Comparison of ENCODE assay signal across 29 mouse cellular contexts in the genomic region with DNA sequence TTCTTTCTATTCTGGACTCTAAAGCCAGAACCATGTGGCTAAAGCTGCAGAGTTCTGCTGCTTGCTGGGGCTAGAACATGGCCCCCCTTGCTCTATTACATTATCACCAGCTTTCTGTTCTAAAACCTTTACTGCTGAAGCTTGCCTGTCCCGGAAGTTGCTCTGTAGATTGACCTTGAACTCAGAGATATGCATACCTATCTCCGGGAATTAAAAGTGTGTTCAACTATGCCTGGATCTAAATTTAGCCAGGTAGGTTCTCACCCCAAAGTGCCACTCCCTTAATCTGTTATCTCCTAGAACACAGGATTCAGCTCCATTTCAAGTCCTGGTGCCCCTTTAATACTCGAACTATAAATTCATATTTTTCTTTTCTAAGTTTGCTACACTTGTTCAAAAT. TPM values are rescaled to one million over a fixed set of nuclear protein-coding genes. Genes with fewer than 3 reads are reported as not detected.
DNase-seq lines count a peak whose midpoint lies in the region; ATAC-seq and TF ChIP-seq lines count a peak whose summit lies in the region.
"Had no signal": no experiment of that assay in that cellular context is flagged by ENCODE, and none has a peak within 500 bp of the region (broad histone marks: within the 10 kb centered on the region; RNA-seq: fewer than 3 reads in every experiment).

No protein-coding gene starts in this region.

- DNase-seq in heart, adult 8-10 months (ENCODE audit: low spot score) = no peak
- no peak for DNase-seq in heart, adult 11 months
- DNase-seq in R1 (ENCODE audit: low read depth, low spot score) (peak; percentile 87), adipocyte (ENCODE audit: low spot score) (no peak)
- no peak for DNase-seq in cerebellum, adult 9-11 months
- DNase-seq: adrenal gland, postnatal 14 days; cerebellum, adult 11 months; cerebellum, adult 9-10 months; embryo, embryonic 11 days; gastrocnemius, postnatal 25 days; heart, adult 18-20 months; kidney, adult 8-10 months; layer of hippocampus, postnatal 36 days; left cerebral cortex, postnatal 4 days; lung, embryonic 14.5 days; retina, postnatal 1 day; right cerebral cortex, postnatal 14 days had no signal

- 43% methylated on average over 3 of the region's 3 CpGs for WGBS in heart, embryonic 11.5 days (ENCODE audit: insufficient replicate concordance)
- 38% methylated on average over 3 of the region's 3 CpGs for WGBS in heart, embryonic 16.5 days

- H3K9me3 ChIP-seq in heart, embryonic 11.5 days (replicated peaks; ENCODE audit: control insufficient read depth, low read length) = no peaks in the 10 kb centered on the region
- H3K9me3 ChIP-seq in heart, embryonic 16.5 days (replicated peaks; ENCODE audit: control insufficient read depth, low read length) = no peaks in the 10 kb centered on the region
- H3K9me3 ChIP-seq in E14TG2a.4 (ENCODE audit: low read length) = no peaks in the 10 kb centered on the region
- H3K9me3 ChIP-seq: embryonic facial prominence, embryonic 12.5 days; hindbrain, embryonic 12.5 days; midbrain, embryonic 10.5 days; midbrain, embryonic 15.5 days; neural tube, embryonic 15.5 days had no signal

- peaks cover 9% of the 10 kb centered on the region for H3K4me1 ChIP-seq in heart, embryonic 11.5 days (ENCODE audit: control insufficient read depth, insufficient read depth, low read length)
- peaks cover 8% of the 10 kb centered on the region for H3K4me1 ChIP-seq in heart, embryonic 16.5 days (ENCODE audit: control insufficient read depth, insufficient read depth, low read length)
- peaks cover 85% of the 10 kb centered on the region for H3K4me1 ChIP-seq in E14TG2a.4 (replicated peaks; ENCODE audit: low read depth, low read length)
- H3K4me1 ChIP-seq: embryonic facial prominence, embryonic 12.5 days; hindbrain, embryonic 12.5 days; midbrain, embryonic 10.5 days; midbrain, embryonic 15.5 days; neural tube, embryonic 15.5 days had no signal

- no peak for ATAC-seq in heart, embryonic 11.5 days (replicated peaks; ENCODE audit: insufficient number of reproducible peaks, low FRiP score, low TSS enrichment)
- no peak for ATAC-seq in heart, embryonic 16.5 days (replicated peaks; ENCODE audit: extremely low read depth, insufficient read depth, low FRiP score)
- ATAC-seq: forebrain, embryonic 14.5 days; hindbrain, postnatal 0 days; intestine, embryonic 16.5 days; midbrain, embryonic 15.5 days had no signal

- H3K36me3 ChIP-seq in heart, embryonic 11.5 days (ENCODE audit: control insufficient read depth, insufficient read depth, low read length) = peaks cover 6% of the 10 kb centered on the region; the same call in 1 of the 2 replicates
- H3K36me3 ChIP-seq in heart, embryonic 16.5 days (ENCODE audit: control insufficient read depth, insufficient read depth) = peaks cover 23% of the 10 kb centered on the region
- peaks cover 62% of the 10 kb centered on the region for H3K36me3 ChIP-seq in E14TG2a.4 (ENCODE audit: insufficient read depth, low read length)

- no peaks in the 10 kb centered on the region for H3K27me3 ChIP-seq in heart, embryonic 11.5 days (ENCODE audit: control insufficient read depth, insufficient read depth, low read length)
- H3K27me3 ChIP-seq in heart, embryonic 16.5 days (ENCODE audit: control insufficient read depth, insufficient read depth, low read length) = no peaks in the 10 kb centered on the region
- no peaks in the 10 kb centered on the region for H3K27me3 ChIP-seq in E14TG2a.4 (ENCODE audit: insufficient read depth, low read length)
- H3K27me3 ChIP-seq: embryonic facial prominence, embryonic 12.5 days; hindbrain, embryonic 12.5 days; midbrain, embryonic 15.5 days; neural tube, embryonic 15.5 days had no signal

- H3K4me3 ChIP-seq in heart, embryonic 11.5 days (ENCODE audit: low read depth, low read length) = no peak overlapping the region
- no peak overlapping the region for H3K4me3 ChIP-seq in heart, embryonic 16.5 days (ENCODE audit: low read length)
- peak overlapping the region; percentile 45 for H3K4me3 ChIP-seq in E14TG2a.4 (replicated peaks; ENCODE audit: low read length)
- H3K4me3 ChIP-seq: embryonic facial prominence, embryonic 12.5 days; hindbrain, embryonic 12.5 days; midbrain, embryonic 10.5 days; midbrain, embryonic 15.5 days; neural tube, embryonic 15.5 days had no signal

- peak overlapping the region; percentile 27; the same call in 1 of the 2 replicates for H3K4me2 ChIP-seq in heart, embryonic 11.5 days
- H3K4me2 ChIP-seq in heart, embryonic 16.5 days (ENCODE audit: low read depth, low read length) = peak overlapping the region; percentile 42
- H3K4me2 ChIP-seq: embryonic facial prominence, embryonic 12.5 days; hindbrain, embryonic 12.5 days; lung, embryonic 14.5 days; midbrain, embryonic 15.5 days; neural tube, embryonic 15.5 days had no signal

- TF ChIP-seq CTCF in E14TG2a.4 (conservative IDR thresholded peaks at IDR 0.05; ENCODE audit: low read length) = no peak

- H3K27ac ChIP-seq in heart, embryonic 11.5 days (ENCODE audit: low read depth, low read length) = peak overlapping the region; percentile 35; the same call in 1 of the 2 replicates
- peak overlapping the region; percentile 57 for H3K27ac ChIP-seq in heart, embryonic 16.5 days (ENCODE audit: low read length)
- H3K27ac ChIP-seq: embryonic facial prominence, embryonic 12.5 days; hindbrain, embryonic 12.5 days; hindbrain, postnatal 0 days; kidney, postnatal 0 days; midbrain, embryonic 10.5 days; midbrain, embryonic 15.5 days; neural tube, embryonic 15.5 days had no signal

- H3K9ac ChIP-seq in heart, embryonic 11.5 days (ENCODE audit: low read depth, low read length) = no peak overlapping the region
- H3K9ac ChIP-seq in heart, embryonic 16.5 days (ENCODE audit: low read length) = no peak overlapping the region; the same call in 1 of the 2 replicates
- H3K9ac ChIP-seq: embryonic facial prominence, embryonic 12.5 days; hindbrain, embryonic 12.5 days; lung, embryonic 14.5 days; midbrain, embryonic 15.5 days; neural tube, embryonic 15.5 days had no signal

RNA-seq across cellular contexts. Expression of a gene that starts 9.6 kb away (rescaled TPM):
- 31.2 and 32.0 TPM in 2 replicates for polyA plus RNA-seq in heart, embryonic 11.5 days (2014; fragmentation: Nextera tagmentation; extraction: Ambion mirVana)
- 10 to 100 TPM; 14.1 to 15.2 (median 14.5) TPM for total RNA-seq in heart, adult 8-10 months (2022)
- polyA plus RNA-seq in heart, embryonic 16.5 days (2015; fragmentation: Nextera tagmentation; extraction: Ambion mirVana) = 25.4 and 27.9 TPM in 2 replicates

RNA-seq across cellular contexts. Expression of a gene that starts 9.7 kb away (rescaled TPM):
- 6.0 and 6.5 TPM in 2 replicates for polyA plus RNA-seq in heart, embryonic 11.5 days (2014; fragmentation: Nextera tagmentation; extraction: Ambion mirVana)
- total RNA-seq in heart, adult 8-10 months (2022) = 1 to 10 TPM; 4.9 to 7.2 (median 6.5) TPM
- polyA plus RNA-seq in heart, embryonic 16.5 days (2015; fragmentation: Nextera tagmentation; extraction: Ambion mirVana) = 3.0 and 3.3 TPM in 2 replicates

RNA-seq across cellular contexts. Expression of a gene that starts 28.7 kb away (rescaled TPM):
- polyA plus RNA-seq in heart, embryonic 11.5 days (2014; fragmentation: Nextera tagmentation; extraction: Ambion mirVana) = 36.2 and 38.4 TPM in 2 replicates
- total RNA-seq in heart, adult 8-10 months (2022) = 10 to 100 TPM; 41.0 to 50.0 (median 45.6) TPM
- polyA plus RNA-seq in heart, embryonic 16.5 days (2015; fragmentation: Nextera tagmentation; extraction: Ambion mirVana) = 17.1 and 19.0 TPM in 2 replicates
